Mouse (Mus musculus): ENCODE data around the gene Sbf2.

- TF ChIP-seq CTCF (IDR thresholded peaks at IDR 0.05; ENCODE audit: low read depth, low read length) (no peak), POLR2A (IDR thresholded peaks at IDR 0.05; ENCODE audit: borderline replicate concordance, low read depth, low read length) (no peak)
These were observed 123.7 kb downstream of the Sbf2 start for GRCm38 (mm10) chr7:110491038-110491437.
